In the genomic region with DNA sequence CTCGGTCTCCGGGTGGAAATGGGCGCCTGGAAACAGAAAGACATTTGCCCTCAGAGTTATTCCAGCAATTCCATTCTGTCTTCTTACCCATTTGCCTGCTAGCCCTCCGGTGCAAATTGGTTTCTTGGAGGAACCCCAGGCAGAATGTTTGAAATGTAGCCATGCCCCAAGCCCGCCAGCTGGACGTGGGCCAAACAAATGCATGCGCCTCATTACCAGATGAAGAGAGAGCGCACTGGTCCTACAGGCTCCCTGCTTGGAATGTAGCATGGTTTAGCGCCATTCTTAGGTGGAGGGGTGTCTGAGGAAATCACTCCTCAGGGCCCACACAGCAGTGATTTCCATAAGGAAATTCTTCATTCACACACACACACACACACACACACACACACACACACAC, we compare ENCODE assay signal across 9 mouse cellular contexts.
DNase-seq lines count a peak whose midpoint lies in the region; ATAC-seq and TF ChIP-seq lines count a peak whose summit lies in the region.
"Had no signal": no experiment of that assay in that cellular context is flagged by ENCODE, and none has a peak within 500 bp of the region (broad histone marks: within the 10 kb centered on the region; RNA-seq: fewer than 3 reads in every experiment).

No protein-coding gene starts in this region.

- no peak overlapping the region for H3K4me3 ChIP-seq in forebrain, embryonic 14.5 days (ENCODE audit: low read depth, low read length)
- no peak overlapping the region for H3K4me3 ChIP-seq in forebrain, embryonic 10.5 days
- H3K4me3 ChIP-seq in heart, embryonic 12.5 days, result no peak overlapping the region
- H3K4me3 ChIP-seq in stomach, embryonic 16.5 days (replicated peaks; ENCODE audit: low read length), result no peak overlapping the region
- no peak overlapping the region for H3K4me3 ChIP-seq in thymus, adult 2 months (ENCODE audit: control insufficient read depth, insufficient read depth, low read length)
- H3K4me3 ChIP-seq: neural tube, embryonic 12.5 days had no signal

- H3K4me2 ChIP-seq in forebrain, embryonic 14.5 days (ENCODE audit: low read length), result peak overlapping the region; percentile 21; the same call in 1 of the 2 replicates
- H3K4me2 ChIP-seq in heart, embryonic 12.5 days, result no peak overlapping the region
- no peak overlapping the region for H3K4me2 ChIP-seq in stomach, embryonic 16.5 days (ENCODE audit: low read depth, low read length)
- H3K4me2 ChIP-seq: neural tube, embryonic 12.5 days had no signal

- no peaks in the 10 kb centered on the region for H3K9me3 ChIP-seq in forebrain, embryonic 14.5 days (replicated peaks; ENCODE audit: control insufficient read depth, low read length)
- no peaks in the 10 kb centered on the region for H3K9me3 ChIP-seq in forebrain, embryonic 10.5 days
- no peaks in the 10 kb centered on the region for H3K9me3 ChIP-seq in heart, embryonic 12.5 days (replicated peaks)
- H3K9me3 ChIP-seq in stomach, embryonic 16.5 days (replicated peaks; ENCODE audit: control insufficient read depth, low read length), result no peaks in the 10 kb centered on the region
- H3K9me3 ChIP-seq: neural tube, embryonic 12.5 days had no signal

- TF ChIP-seq POLR2A in thymus, adult 2 months (IDR thresholded peaks at IDR 0.05; ENCODE audit: control insufficient read depth, extremely low read depth, insufficient read depth, low read length, poor library complexity), result no peak

- H3K27ac ChIP-seq in forebrain, embryonic 14.5 days (ENCODE audit: low read depth, low read length), result peak overlapping the region; percentile 74; the same call in 1 of the 2 replicates
- no peak overlapping the region for H3K27ac ChIP-seq in forebrain, embryonic 10.5 days
- H3K27ac ChIP-seq in heart, embryonic 12.5 days (ENCODE audit: poor library complexity, severe bottlenecking), result peak overlapping the region; percentile 64; the same call in 1 of the 2 replicates
- no peak overlapping the region for H3K27ac ChIP-seq in stomach, embryonic 16.5 days (ENCODE audit: low read length)
- H3K27ac ChIP-seq in thymus, adult 2 months (ENCODE audit: control insufficient read depth, insufficient read depth, low read length), result no peak overlapping the region
- H3K27ac ChIP-seq: neural tube, embryonic 12.5 days had no signal

- H3K9ac ChIP-seq in forebrain, embryonic 14.5 days (ENCODE audit: low read length), result 0 out of 2 replicates have a peak overlapping the region, but pooled peaks have one; percentile 17
- H3K9ac ChIP-seq in heart, embryonic 12.5 days, result no peak overlapping the region
- no peak overlapping the region for H3K9ac ChIP-seq in stomach, embryonic 16.5 days (ENCODE audit: low read length)
- H3K9ac ChIP-seq: neural tube, embryonic 12.5 days had no signal

- peak; percentile 80 for ATAC-seq in forebrain, embryonic 14.5 days
- no peak for ATAC-seq in heart, embryonic 12.5 days (ENCODE audit: insufficient number of reproducible peaks, low FRiP score)
- peak; percentile 16; the same call in 1 of the 2 replicates for ATAC-seq in stomach, embryonic 16.5 days (ENCODE audit: insufficient read depth, low FRiP score)

- 18% methylated on average over 9 of the region's 9 CpGs for WGBS in forebrain, embryonic 14.5 days
- WGBS in forebrain, embryonic 10.5 days, result 67% methylated on average over 9 of the region's 9 CpGs
- 57% methylated on average over 9 of the region's 9 CpGs for WGBS in heart, embryonic 12.5 days
- 41% methylated on average over 9 of the region's 9 CpGs for WGBS in stomach, embryonic 16.5 days
- 93% methylated on average over 9 of the region's 9 CpGs for WGBS in thymus, adult 2 months

- H3K27me3 ChIP-seq in forebrain, embryonic 14.5 days (replicated peaks; ENCODE audit: control insufficient read depth, insufficient read depth, low read length), result no peaks in the 10 kb centered on the region
- no peaks in the 10 kb centered on the region for H3K27me3 ChIP-seq in forebrain, embryonic 10.5 days (ENCODE audit: poor library complexity, severe bottlenecking)
- no peaks in the 10 kb centered on the region for H3K27me3 ChIP-seq in heart, embryonic 12.5 days (replicated peaks)
- no peaks in the 10 kb centered on the region for H3K27me3 ChIP-seq in stomach, embryonic 16.5 days (ENCODE audit: control insufficient read depth, insufficient read depth, low read length)
- no peaks in the 10 kb centered on the region for H3K27me3 ChIP-seq in thymus, adult 2 months (ENCODE audit: control insufficient read depth, insufficient read depth, low read length)
- H3K27me3 ChIP-seq: neural tube, embryonic 12.5 days had no signal

- no peak for TF ChIP-seq CTCF in thymus, adult 2 months (IDR thresholded peaks at IDR 0.05; ENCODE audit: borderline replicate concordance, control insufficient read depth, extremely low read depth, insufficient read depth, low read length, poor library complexity)

- H3K36me3 ChIP-seq in forebrain, embryonic 14.5 days (ENCODE audit: control insufficient read depth, insufficient read depth, low read length), result no peaks in the 10 kb centered on the region
- H3K36me3 ChIP-seq in forebrain, embryonic 10.5 days (replicated peaks), result no peaks in the 10 kb centered on the region
- H3K36me3 ChIP-seq in heart, embryonic 12.5 days, result peaks cover 15% of the 10 kb centered on the region
- no peaks in the 10 kb centered on the region for H3K36me3 ChIP-seq in stomach, embryonic 16.5 days (ENCODE audit: control insufficient read depth, insufficient read depth, low read length)
- no peaks in the 10 kb centered on the region for H3K36me3 ChIP-seq in thymus, adult 2 months (ENCODE audit: control insufficient read depth, insufficient read depth, low read length)
- H3K36me3 ChIP-seq: neural tube, embryonic 12.5 days had no signal

- DNase-seq in forebrain, embryonic 14.5 days (ENCODE audit: low spot score), result peak; percentile 92
- no peak for DNase-seq in forebrain, embryonic 10.5 days (ENCODE audit: extremely low spot score, low spot score)
- peak; percentile 84 to 85 for DNase-seq in right cerebral cortex, postnatal 10 days (ENCODE audit: low spot score in 2 of 2)
- DNase-seq in right cerebral cortex, adult 2 months (ENCODE audit: low spot score in 2 of 2), result no peak
- peak; percentile 43 for DNase-seq in layer of hippocampus, adult 9-11 months
- DNase-seq in thymus, adult 2 months, result no peak

- peaks cover 9% of the 10 kb centered on the region for H3K4me1 ChIP-seq in forebrain, embryonic 14.5 days (ENCODE audit: control insufficient read depth, insufficient read depth, low read length)
- H3K4me1 ChIP-seq in forebrain, embryonic 10.5 days, result 0 out of 2 replicates have a peak, but pooled peaks cover 5% of the 10 kb centered on the region
- peaks cover 58% of the 10 kb centered on the region for H3K4me1 ChIP-seq in heart, embryonic 12.5 days (replicated peaks)
- no peaks in the 10 kb centered on the region; the same call in 1 of the 2 replicates for H3K4me1 ChIP-seq in stomach, embryonic 16.5 days (ENCODE audit: control insufficient read depth, insufficient read depth, low read length)
- H3K4me1 ChIP-seq in thymus, adult 2 months (replicated peaks; ENCODE audit: control insufficient read depth, insufficient read depth, low read length), result no peaks in the 10 kb centered on the region

Comparison
In these comparisons a context has a peak if more than half of its experiments do, and no peak if none do; other contexts are left out.
1. DNase-seq: peak in forebrain, embryonic 14.5 days (single experiment), right cerebral cortex, postnatal 10 days (2 of 2) and layer of hippocampus, adult 9-11 months (single experiment); none in forebrain, embryonic 10.5 days (single experiment), right cerebral cortex, adult 2 months (0 of 2) and thymus, adult 2 months (single experiment).
2. H3K27ac ChIP-seq: peak in forebrain, embryonic 14.5 days (single experiment) and heart, embryonic 12.5 days (single experiment); none in forebrain, embryonic 10.5 days (single experiment), stomach, embryonic 16.5 days (single experiment) and thymus, adult 2 months (single experiment).